ENCODE assay signal across 9 mouse cellular contexts in the genomic region with DNA sequence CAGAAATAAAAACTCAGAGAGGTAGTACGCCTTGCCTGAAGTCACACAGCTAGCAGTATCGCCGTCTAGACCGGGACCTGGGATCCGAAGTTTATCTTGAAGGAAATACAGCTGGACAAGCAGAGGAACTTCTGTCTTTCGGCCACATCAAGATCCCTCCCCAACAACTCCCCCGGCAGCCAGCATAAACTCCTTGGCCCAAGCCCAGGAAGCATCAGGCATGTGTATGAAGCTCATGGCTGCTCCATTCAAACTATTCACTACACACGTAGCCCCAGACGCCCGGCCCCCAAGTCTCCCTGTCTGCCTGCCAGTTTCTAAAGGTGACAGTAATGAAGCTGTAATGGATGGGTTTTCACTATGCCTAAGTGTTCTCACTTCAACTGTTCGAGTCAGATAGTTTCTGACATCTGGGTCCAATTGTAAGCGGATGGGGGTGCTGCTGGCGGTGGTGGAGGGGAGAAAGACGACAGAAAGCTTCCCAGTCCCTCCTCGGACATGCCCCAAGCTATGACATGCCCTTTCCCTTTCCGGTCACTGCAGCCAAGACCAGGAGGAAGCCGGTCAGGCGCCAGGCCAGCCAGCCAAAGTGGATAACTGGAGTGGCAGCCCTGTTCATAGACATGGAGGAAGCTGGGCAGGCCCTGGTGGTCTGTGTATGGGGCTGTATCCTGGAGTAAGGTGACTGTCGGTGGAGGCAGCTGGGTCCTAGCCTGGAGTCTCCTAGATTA. TPM values are rescaled to one million over a fixed set of nuclear protein-coding genes. Genes with fewer than 3 reads are reported as not detected.
DNase-seq lines count a peak whose midpoint lies in the region; ATAC-seq lines count a peak whose summit lies in the region.
"Had no signal": no experiment of that assay in that cellular context is flagged by ENCODE, and none has a peak within 500 bp of the region (broad histone marks: within the 10 kb centered on the region; RNA-seq: fewer than 3 reads in every experiment).

No protein-coding gene starts in this region.

- ATAC-seq in forebrain, embryonic 14.5 days = no peak
- no peak for ATAC-seq in forebrain, embryonic 11.5 days (replicated peaks; ENCODE audit: low FRiP score)
- no peak for ATAC-seq in monocyte, adult 5-6 weeks (replicated peaks; ENCODE audit: insufficient number of reproducible peaks, low FRiP score, low TSS enrichment, poor library complexity, severe bottlenecking)

- peaks cover 5% of the 10 kb centered on the region; the same call in 1 of the 2 replicates for H3K4me1 ChIP-seq in forebrain, embryonic 14.5 days (ENCODE audit: control insufficient read depth, insufficient read depth, low read length)
- H3K4me1 ChIP-seq in forebrain, embryonic 11.5 days (replicated peaks; ENCODE audit: control insufficient read depth, insufficient read depth, low read length) = 0 out of 2 replicates have a peak, but pooled peaks cover 3% of the 10 kb centered on the region
- H3K4me1 ChIP-seq in heart, embryonic 10.5 days = peaks cover 24% of the 10 kb centered on the region

- peak; percentile 64 for DNase-seq in forebrain, embryonic 14.5 days (ENCODE audit: low spot score)
- DNase-seq in forebrain, embryonic 11.5 days (ENCODE audit: low spot score) = no peak
- peak; percentile 13 to 28 for DNase-seq in adrenal gland, adult 18-20 months (ENCODE audit: low spot score in 2 of 2)
- no peak for DNase-seq in heart, embryonic 10.5 days (ENCODE audit: low spot score)
- peak; percentile 55 to 69 for DNase-seq in kidney, postnatal 36 days
- DNase-seq in urinary bladder, postnatal 25 days (ENCODE audit: low spot score) = no peak
- DNase-seq in ovary, adult 18-20 months (ENCODE audit: low spot score) = no peak

- 57% methylated on average over 19 of the region's 19 CpGs for WGBS in forebrain, embryonic 14.5 days
- WGBS in forebrain, embryonic 11.5 days = 71% methylated on average over 19 of the region's 19 CpGs
- 53% methylated on average over 19 of the region's 19 CpGs for WGBS in heart, embryonic 10.5 days

- no peaks in the 10 kb centered on the region for H3K9me3 ChIP-seq in forebrain, embryonic 14.5 days (replicated peaks; ENCODE audit: control insufficient read depth, low read length)
- no peaks in the 10 kb centered on the region for H3K9me3 ChIP-seq in forebrain, embryonic 11.5 days (ENCODE audit: control insufficient read depth, low read length)
- H3K9me3 ChIP-seq in heart, embryonic 10.5 days = no peaks in the 10 kb centered on the region

- no peak overlapping the region for H3K9ac ChIP-seq in forebrain, embryonic 14.5 days (ENCODE audit: low read length)
- H3K9ac ChIP-seq in forebrain, embryonic 11.5 days (ENCODE audit: low read length) = no peak overlapping the region

- no peak overlapping the region for H3K4me2 ChIP-seq in forebrain, embryonic 14.5 days (ENCODE audit: low read length)
- no peak overlapping the region for H3K4me2 ChIP-seq in forebrain, embryonic 11.5 days (ENCODE audit: low read depth, low read length, severe bottlenecking)

- H3K27ac ChIP-seq in forebrain, embryonic 14.5 days (ENCODE audit: low read depth, low read length) = no peak overlapping the region
- no peak overlapping the region for H3K27ac ChIP-seq in forebrain, embryonic 11.5 days (ENCODE audit: low read depth, low read length)
- H3K27ac ChIP-seq in heart, embryonic 10.5 days = peak overlapping the region; percentile 30; the same call in 1 of the 2 replicates

- H3K36me3 ChIP-seq in forebrain, embryonic 14.5 days (ENCODE audit: control insufficient read depth, insufficient read depth, low read length) = no peaks in the 10 kb centered on the region
- H3K36me3 ChIP-seq in forebrain, embryonic 11.5 days (ENCODE audit: control insufficient read depth, insufficient read depth, low read length) = no peaks in the 10 kb centered on the region
- H3K36me3 ChIP-seq in heart, embryonic 10.5 days = no peaks in the 10 kb centered on the region

- H3K4me3 ChIP-seq in forebrain, embryonic 14.5 days (ENCODE audit: low read depth, low read length) = no peak overlapping the region
- H3K4me3 ChIP-seq in forebrain, embryonic 11.5 days (ENCODE audit: low read depth, low read length) = no peak overlapping the region
- no peak overlapping the region for H3K4me3 ChIP-seq in heart, embryonic 10.5 days

- no peaks in the 10 kb centered on the region for H3K27me3 ChIP-seq in forebrain, embryonic 14.5 days (replicated peaks; ENCODE audit: control insufficient read depth, insufficient read depth, low read length)
- no peaks in the 10 kb centered on the region for H3K27me3 ChIP-seq in forebrain, embryonic 11.5 days (ENCODE audit: control insufficient read depth, insufficient read depth, low read length)
- H3K27me3 ChIP-seq in heart, embryonic 10.5 days (ENCODE audit: insufficient read depth, poor library complexity, severe bottlenecking) = no peaks in the 10 kb centered on the region

RNA-seq across cellular contexts. Expression of a gene that starts 45.1 kb away (rescaled TPM):
- 0.41 and 1.3 TPM in 2 replicates for polyA plus RNA-seq in forebrain, embryonic 14.5 days (2014; fragmentation: Nextera tagmentation; extraction: Ambion mirVana)
- 1.1 and 1.2 TPM in 2 replicates for polyA plus RNA-seq in forebrain, embryonic 11.5 days (2014; fragmentation: Nextera tagmentation; extraction: Ambion mirVana)
- total RNA-seq in adrenal gland, adult 18-20 months (2021) = 10 to 100 TPM in 1 of 2 experiments, 1 to 10 TPM in 1; 5.9 to 11.7 TPM
- polyA plus RNA-seq in heart, embryonic 10.5 days (2016; fragmentation: Nextera tagmentation; extraction: Ambion mirVana) = 12.3 and 17.7 TPM in 2 replicates
- not detected in 3 replicates for total RNA-seq in monocyte, adult 5-6 weeks (2017)
- polyA plus RNA-seq: C2C12 had no signal

Comparison
In these comparisons a context has a peak if more than half of its experiments do, and no peak if none do; other contexts are left out.
1. DNase-seq: peak in forebrain, embryonic 14.5 days (single experiment), adrenal gland, adult 18-20 months (2 of 2) and kidney, postnatal 36 days (2 of 2); none in forebrain, embryonic 11.5 days (single experiment), heart, embryonic 10.5 days (single experiment), urinary bladder, postnatal 25 days (single experiment) and ovary, adult 18-20 months (single experiment).